Mouse (Mus musculus): ENCODE data around the gene Vmn1r143.
"Not testable (repeated sequence)": the region's sequence is repeated elsewhere in the genome, so short reads cannot be mapped to it uniquely, and the experiment has no call there.

The Vmn1r143 gene

GRCm38 (mm10) chr7:22189077-22189476 is at the start of gene Vmn1r143:
TSS of gene Vmn1r143 (plus strand) at chr7:22189377.
- DNase-seq (ENCODE audit: low read depth, low spot score) = not testable (repeated sequence)

GRCm38 (mm10) chr7:22163935-22164334 is 25.2 kb upstream of the Vmn1r143 start, which contains the start of gene Vmn1r142:
TSS of gene Vmn1r142 (minus strand) at chr7:22164035.
- not testable (repeated sequence) for DNase-seq (ENCODE audit: low read depth, low spot score)

DNA sequence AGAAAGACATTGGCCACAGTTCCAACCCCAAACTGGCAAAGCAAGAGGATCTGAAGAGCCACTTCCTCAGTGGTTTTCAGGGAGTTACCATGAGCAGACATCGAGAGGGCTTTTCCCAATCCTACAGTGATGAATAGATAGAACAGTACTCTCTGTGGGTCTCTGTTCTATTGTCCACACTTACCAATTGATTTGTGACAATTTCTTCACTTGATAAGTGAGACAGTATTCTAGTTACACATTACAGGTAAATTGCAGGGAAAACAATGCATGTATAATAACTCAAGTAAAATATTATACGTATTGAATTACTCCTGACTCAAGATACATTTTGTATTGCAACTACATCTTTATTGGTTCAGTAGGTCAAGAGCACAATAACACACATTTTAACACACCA is 12.0 kb downstream of the Vmn1r143 start, which contains the start of gene Gm8653:
Gene Gm8653, minus strand, starts transcription at position 101 of the 400 bp plus-strand sequence.
- DNase-seq (ENCODE audit: low read depth, low spot score) = not testable (repeated sequence)

DNA sequence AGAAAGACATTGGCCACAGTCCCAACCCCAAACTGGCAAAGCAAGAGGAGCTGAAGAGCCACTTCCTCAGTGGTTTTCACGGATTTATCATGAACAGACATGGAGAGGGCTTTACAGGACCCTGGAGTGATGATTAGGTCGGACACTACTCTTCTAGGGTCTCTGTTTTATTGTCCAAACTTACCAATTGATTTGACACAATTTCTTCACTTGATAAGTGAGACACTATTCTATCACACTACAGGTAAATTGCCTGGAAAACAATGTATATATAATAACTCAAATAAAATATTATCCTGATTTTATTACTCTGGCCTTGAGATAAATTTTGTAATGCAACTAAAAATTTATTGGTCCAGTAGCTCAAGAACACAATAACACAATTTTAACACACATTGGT is 40.2 kb downstream of the Vmn1r143 start, which contains the start of gene Gm8453:
Gene Gm8453, minus strand, starts transcription at position 101 of the 400 bp plus-strand sequence.
- not testable (repeated sequence) for DNase-seq (ENCODE audit: low read depth, low spot score)

All from CD4-positive, CD25-positive, alpha-beta regulatory T cell, adult 2 months (primary cell).